Mouse (Mus musculus): ENCODE results near the gene Prkag2.

The Prkag2 gene

DNA sequence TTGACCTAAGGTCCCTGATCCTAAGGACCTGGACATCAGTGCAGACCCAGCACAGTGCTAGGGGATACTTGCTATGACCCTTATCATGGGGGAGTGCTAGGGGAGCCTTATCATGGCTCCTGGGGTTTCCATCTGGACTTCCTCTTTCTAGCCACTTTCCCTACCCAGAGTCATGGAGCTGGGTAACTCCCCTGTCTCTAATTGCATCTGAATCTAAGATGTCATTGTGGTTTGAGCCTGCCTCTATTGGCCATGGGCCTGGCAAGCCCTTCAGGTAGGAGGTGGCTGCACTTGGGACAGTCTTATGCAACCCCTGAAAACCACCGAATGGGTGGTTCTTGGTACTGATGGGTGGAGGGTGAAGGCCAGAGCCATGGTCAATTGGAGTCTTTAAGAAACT, 58.5 kb downstream of the Prkag2 start:
- DNase-seq = no peak

GRCm38 (mm10) chr5:25041307-25041706, 59.1 kb downstream of the Prkag2 start:
- DNase-seq = no peak

DNA sequence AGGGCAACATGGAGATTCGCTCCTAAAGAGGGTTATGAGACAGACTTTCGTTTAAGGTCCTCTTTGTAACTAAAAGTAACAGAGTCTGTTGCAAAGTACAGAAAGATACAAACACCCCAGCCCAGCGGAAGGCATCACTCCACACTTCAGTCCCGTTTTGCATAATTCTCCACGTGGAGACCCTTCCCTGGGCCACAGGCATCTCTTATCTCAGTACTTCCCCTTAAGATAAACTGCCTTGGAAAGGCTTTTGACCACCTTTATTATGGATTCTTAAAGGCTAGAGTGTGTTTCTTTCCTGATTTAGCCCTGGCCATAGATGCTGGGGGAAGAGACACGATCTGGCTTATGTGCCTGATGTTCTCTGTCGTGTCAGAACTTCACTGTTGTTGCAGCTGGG, 59.5 kb downstream of the Prkag2 start:
- no peak for DNase-seq

DNA sequence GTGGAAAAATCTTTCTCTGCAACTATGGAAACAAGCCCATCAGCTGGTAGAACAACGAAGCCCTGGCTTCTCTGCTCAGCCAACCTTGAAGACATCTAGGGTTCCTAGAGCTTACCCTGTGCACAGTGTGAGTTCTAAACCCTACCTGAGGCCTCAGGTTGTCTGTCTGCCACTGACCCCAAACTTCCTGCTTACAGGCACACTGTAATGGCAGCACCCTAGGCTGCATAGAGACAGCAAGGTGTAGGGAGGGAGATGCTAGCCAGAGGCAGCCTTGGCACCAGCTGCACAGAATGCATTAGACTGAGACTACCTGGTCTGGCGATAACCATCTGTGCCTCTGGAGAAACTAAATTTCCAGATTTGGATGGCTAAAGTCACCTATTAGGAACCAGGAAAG, 61.6 kb downstream of the Prkag2 start:
- no peak for DNase-seq

GRCm38 (mm10) chr5:25035391-25035790, 65.1 kb downstream of the Prkag2 start:
- DNase-seq = no peak

DNA sequence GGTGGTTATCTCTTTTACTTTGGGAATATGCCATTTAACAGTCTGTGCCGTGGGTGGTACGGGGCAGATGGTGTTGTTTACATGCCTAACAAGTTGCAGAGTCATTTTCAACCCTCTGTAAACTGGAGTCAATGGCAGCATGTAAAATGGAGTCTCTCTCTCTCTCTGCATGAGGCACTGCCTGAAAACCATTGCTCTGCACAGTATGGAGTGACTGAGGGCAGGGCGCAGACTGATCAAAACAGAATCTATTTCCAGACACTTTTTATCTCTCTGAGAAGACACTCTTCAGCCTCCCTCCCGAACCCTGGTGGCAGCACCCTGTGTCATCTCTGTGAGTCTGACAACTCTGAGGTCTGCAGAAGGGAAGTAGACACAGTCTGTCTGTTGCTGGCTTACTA, 69.0 kb downstream of the Prkag2 start:
- DNase-seq = peak; percentile 40

GRCm38 (mm10) chr5:25031037-25031436, 69.4 kb downstream of the Prkag2 start:
- no peak for DNase-seq

DNA sequence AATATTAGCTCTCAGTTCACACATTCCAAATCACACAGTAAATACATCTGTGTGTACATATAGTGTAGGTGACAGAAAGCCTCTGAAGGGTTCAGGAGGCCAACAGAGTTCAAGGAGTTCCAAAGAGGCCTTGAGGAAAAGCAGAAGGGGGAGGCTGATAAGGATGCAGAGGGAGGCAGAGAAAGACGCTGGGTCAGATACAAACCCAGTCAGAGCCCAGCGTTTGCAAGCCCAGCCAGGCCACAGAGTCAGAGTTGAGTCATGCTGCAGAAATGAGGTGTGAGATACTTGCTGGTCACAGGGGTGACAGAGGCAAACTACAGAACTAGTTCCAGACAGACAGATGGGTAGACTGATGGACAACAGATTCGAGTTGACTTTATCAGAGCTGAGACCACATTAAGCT, 70.2 kb downstream of the Prkag2 start:
- no peak for DNase-seq

- no peak for DNase-seq
These were observed 72.8 kb downstream of the Prkag2 start for GRCm38 (mm10) chr5:25027673-25028072.

DNA sequence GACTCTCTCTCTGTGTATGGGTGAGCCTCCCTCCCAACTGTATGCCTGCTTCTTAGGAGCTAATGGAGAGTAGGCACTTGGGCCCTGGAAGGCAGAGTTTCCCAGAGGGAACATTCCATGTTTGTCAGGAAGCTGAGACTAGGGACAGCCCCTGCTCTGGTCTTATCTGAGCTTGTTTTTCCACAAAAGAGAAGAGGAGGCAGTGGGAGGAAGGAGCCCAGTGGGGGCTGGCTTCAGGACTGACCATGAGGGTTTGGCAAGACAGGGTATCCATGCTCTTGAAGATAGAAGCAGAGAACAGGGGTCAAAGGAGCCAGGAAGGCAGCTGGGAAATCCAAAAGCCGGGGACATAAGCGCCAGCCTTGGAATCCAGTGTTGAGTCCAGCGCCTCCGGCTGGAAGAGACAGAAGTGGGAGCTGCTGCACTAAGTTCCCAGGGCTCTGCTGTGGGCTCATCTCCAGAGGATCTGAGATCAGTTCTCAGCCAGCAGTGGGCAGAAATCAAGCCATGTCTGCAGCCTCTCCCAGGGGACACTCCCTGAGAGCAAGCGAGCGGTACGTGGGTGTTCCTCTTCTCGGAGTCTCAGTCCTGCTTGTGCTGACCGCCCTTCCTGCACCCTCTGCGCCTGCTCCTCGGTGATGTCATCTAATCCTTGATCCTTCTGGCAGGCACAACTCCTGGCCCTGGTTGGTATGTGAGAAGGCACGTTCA, 75.0 kb downstream of the Prkag2 start:
- no peak for DNase-seq

DNA sequence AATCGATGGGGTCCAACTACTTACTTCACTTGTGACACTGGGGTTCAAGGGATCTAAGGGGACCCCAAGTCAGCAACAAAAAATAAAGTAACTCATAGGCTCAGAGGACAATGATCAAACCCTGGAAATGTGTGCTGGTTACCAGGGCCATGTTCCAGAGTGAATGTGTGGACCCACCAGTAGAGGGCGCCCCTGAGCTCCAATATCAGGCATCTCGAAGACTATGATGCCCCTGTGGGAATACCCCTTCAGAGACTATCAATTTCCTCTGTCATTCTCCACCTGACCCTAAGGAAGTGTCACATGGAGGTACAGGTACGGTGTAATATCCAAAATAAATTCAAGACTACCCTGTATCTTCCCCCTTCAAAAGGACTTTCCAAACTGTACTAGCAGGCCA, 77.5 kb downstream of the Prkag2 start:
- no peak for DNase-seq

DNA sequence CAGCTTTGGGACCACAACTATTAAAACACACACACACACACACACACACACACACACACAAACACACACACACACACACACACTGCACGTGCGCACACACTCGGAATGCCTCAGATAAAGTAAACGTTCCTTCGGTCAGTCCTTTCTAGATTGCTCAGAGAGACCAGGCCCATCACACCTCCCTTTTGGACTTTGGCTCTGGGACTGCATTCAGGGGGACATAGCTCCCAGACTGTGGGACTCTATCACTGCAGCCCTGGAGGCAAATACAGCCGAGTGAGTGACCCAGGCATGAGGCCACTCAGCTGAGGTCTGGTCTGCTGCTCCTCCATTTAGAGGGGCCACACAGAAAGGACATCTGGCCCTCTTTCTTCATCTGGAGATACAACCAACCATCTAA, 81.2 kb downstream of the Prkag2 start:
- DNase-seq = no peak

DNA sequence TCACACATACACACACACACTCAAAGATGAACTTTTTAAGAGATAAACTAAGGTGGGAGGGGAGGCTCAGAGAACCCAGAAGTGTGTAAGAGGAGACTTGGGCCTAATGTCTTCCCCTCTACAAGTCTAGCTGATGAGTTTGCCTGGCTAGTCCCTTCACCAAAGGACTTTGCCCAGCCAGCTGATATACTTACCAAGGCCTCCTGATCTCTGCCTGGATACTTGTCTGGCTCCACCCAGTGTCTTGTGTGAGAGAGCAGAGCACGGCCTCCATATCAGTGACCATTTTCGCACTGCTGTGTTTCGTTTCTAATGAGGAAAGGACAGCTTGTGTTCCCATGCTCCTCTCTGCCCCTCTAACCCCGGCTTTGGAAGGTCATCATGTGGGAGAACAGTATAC, 88.3 kb downstream of the Prkag2 start:
- no peak for DNase-seq

DNA sequence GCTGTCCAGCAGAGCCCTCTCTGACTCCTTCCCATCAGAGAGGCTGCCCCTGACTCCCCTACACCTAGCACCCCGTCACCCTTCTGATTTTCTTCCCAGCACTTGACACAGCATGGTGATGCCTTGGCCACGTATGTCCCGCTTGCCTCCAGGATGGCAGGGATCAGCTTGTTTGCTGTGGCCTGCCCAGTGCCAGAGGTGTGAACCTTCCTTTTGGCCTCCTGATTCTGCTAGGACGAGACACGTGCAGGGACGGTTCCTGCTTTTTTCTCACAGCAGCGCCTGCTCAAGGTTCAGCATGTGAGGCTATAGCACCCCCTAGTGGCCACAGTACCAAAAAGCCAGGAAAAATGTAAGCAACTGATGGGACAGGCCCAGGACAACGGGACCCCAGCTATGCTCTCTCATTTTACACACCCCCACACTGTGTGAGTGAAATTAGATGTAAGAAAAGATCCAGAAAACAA, 89.4 kb downstream of the Prkag2 start:
- DNase-seq = peak; percentile 73

DNA sequence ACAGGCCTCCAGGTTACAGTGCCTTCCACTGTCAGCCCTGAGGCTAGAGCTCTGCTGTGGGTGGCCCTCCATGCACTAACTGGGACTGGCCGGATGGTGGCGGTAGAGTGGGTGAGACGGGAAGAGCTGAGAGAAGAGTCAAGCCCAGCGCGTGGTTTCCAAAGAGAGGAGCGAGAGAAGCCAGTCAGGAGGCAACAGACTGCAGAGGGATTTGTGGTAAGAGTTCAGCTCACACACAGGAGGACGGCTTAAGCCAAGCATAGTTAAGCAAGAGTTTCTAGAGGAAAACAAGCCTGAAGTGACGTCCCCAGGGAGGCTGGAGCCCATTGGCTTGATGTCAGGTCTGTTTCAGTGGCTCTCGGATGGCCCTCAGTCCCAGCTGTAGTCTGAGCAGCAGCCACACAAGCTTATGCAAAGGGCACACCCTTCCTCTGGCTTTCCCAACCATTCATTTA, 90.0 kb downstream of the Prkag2 start:
- DNase-seq = peak; percentile 88

DNA sequence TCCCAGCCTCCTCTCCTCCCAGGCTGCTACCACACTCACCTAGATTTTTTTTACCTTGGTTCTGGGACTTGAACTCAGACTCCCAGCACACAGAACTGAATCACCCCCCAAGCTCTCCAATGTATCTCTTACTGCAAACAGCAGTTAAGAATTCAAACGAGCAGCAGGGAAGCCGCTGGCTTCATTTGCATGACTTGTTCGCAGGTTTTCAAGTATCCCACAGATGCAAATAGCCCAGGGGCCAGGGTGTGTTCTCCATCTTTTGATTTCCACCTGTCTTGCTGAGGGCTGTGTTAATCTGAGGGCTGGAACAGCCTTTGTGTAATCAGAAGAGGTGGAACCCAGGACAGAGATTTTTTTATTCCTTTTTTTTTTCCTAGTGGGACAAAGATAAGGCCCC, 90.7 kb downstream of the Prkag2 start:
- DNase-seq = no peak

DNA sequence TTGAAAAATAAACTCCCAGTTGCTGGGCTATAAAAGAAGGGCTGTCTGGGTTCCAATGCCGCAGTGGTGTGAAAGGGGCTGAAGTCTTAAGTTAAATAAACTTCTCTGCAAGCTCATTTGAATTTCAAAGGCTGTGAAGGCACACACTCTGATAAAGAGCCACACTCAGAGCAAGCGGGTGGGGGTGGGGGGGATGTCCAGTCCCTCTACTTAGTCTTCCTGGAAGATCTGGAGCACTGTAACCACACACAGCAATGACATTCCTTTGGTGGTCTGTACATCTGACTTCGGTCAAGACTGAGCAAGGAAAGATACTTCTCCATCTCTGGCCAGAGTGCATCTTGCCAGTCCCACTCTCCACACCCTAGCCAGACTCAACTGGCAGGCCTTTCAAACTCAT, 91.5 kb downstream of the Prkag2 start:
- no peak for DNase-seq

GRCm38 (mm10) chr5:25006848-25007247, 93.6 kb downstream of the Prkag2 start:
- DNase-seq = peak; percentile 76

DNA sequence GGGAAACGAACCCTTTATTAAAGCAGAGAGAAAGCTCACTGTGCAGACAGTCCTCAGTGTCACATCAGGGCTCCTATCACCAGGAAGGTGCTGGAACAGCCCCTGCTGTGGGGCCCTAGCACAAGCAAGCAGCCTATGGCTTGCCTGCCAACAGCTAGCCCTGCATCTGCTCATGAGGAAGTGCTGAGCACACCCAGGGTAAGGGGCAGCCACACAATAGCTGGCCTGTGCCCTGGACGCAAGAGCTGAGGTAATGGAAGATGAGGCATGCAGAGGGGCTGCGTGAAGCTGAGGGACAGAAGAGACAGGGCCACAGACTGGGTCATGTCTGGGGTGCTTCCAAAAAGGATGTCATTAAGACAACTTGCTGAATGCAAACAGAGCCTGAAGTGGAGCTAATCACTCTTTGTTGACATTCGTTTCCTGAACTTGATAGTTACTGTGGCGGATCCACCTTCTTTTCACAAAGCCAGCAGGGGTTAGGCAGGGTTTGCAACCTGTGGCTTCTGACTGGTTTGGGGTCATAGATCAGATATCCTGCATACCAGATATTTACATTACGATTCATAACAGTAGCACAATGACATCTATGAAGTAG, 94.8 kb downstream of the Prkag2 start:
- no peak for DNase-seq

- no peak for DNase-seq
These were observed 99.0 kb downstream of the Prkag2 start for GRCm38 (mm10) chr5:25001391-25001794.

- DNase-seq = no peak
These were observed 101.1 kb downstream of the Prkag2 start for GRCm38 (mm10) chr5:24999351-24999750.

GRCm38 (mm10) chr5:24995576-24996100, 104.8 kb downstream of the Prkag2 start:
- peak; percentile 55 for DNase-seq

GRCm38 (mm10) chr5:24993190-24993589, 107.3 kb downstream of the Prkag2 start:
- no peak for DNase-seq

- DNase-seq = no peak
These were observed 108.9 kb downstream of the Prkag2 start for GRCm38 (mm10) chr5:24991575-24991974.

DNA sequence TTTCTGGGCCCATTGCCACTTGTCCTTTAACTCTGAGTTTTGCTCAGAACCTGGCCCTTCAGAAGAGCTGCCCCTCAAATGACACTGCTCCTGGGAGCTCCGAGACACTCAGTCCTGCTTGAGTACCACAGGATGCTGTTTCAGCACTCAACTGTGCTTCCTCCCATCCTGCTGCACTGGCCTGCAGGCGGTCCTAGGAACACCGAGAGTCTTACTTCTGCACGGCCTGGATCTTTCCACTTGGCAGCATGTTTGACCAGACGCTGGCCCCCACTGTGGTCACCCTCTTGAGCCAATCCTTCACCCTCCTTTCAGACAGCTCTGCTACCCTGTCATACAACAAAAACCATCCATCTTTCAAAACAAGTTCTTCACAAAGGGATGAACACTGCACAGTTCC, 110.0 kb downstream of the Prkag2 start:
- no peak for DNase-seq

Data from right cerebral cortex, postnatal 25 days (tissue).